Mouse (Mus musculus) embryo, embryonic 10.5 days (tissue): ENCODE results near the gene Col7a1.

Experiments
- DNase-seq: peaks from one replicate; pipeline ENCODE4 v3.0.0-alpha.2; 2015; ENCODE audit warnings: low spot score

Gene Col7a1

GRCm38 (mm10) chr9:108985710-108986109, 32.3 kb downstream of the Col7a1 start, which contains the start of gene Ucn2:
TSS of gene Ucn2 (plus strand) at chr9:108986010.
- no peak for DNase-seq

- DNase-seq: peak; percentile 38
These were observed 34.4 kb downstream of the Col7a1 start for GRCm38 (mm10) chr9:108987704-108988350.

- DNase-seq: no peak
These were observed 36.5 kb downstream of the Col7a1 start for GRCm38 (mm10) chr9:108989802-108990461.

GRCm38 (mm10) chr9:108990462-108990820, 37.1 kb downstream of the Col7a1 start:
- peak; percentile 34 for DNase-seq

- peak; percentile 100 for DNase-seq
These were observed 38.2 kb downstream of the Col7a1 start, which contains the start of gene Pfkfb4 for GRCm38 (mm10) chr9:108991428-108992084. TSS of gene Pfkfb4 (plus strand) at chr9:108991778.

- DNase-seq: no peak
These were observed 38.7 kb downstream of the Col7a1 start for GRCm38 (mm10) chr9:108992085-108992469.

GRCm38 (mm10) chr9:108992620-108993361, 39.4 kb downstream of the Col7a1 start:
- DNase-seq: no peak

GRCm38 (mm10) chr9:108996411-108996810, 43.0 kb downstream of the Col7a1 start:
- DNase-seq: no peak

- no peak for DNase-seq
These were observed 45.1 kb downstream of the Col7a1 start for GRCm38 (mm10) chr9:108998287-108999166.

- no peak for DNase-seq
These were observed 45.8 kb downstream of the Col7a1 start for GRCm38 (mm10) chr9:108999167-108999526.

- DNase-seq: peak; percentile 83
These were observed 47.3 kb downstream of the Col7a1 start for GRCm38 (mm10) chr9:109000726-109001125.

- DNase-seq: peak; percentile 80
These were observed 49.8 kb downstream of the Col7a1 start for GRCm38 (mm10) chr9:109003201-109003600.

- no peak for DNase-seq
These were observed 53.8 kb downstream of the Col7a1 start for GRCm38 (mm10) chr9:109007025-109007780.

- DNase-seq: no peak
These were observed 54.7 kb downstream of the Col7a1 start for GRCm38 (mm10) chr9:109008081-109008480.

- no peak for DNase-seq
These were observed 55.7 kb downstream of the Col7a1 start for GRCm38 (mm10) chr9:109008994-109009635.

GRCm38 (mm10) chr9:109009636-109010315, 56.4 kb downstream of the Col7a1 start:
- DNase-seq: peak; percentile 14

- no peak for DNase-seq
These were observed 56.9 kb downstream of the Col7a1 start for GRCm38 (mm10) chr9:109010316-109010690.

GRCm38 (mm10) chr9:109015397-109015796, 62.0 kb downstream of the Col7a1 start:
- no peak for DNase-seq

GRCm38 (mm10) chr9:109016973-109017604, 63.7 kb downstream of the Col7a1 start:
- DNase-seq: no peak
